Mouse (Mus musculus) testis, adult 2 months (tissue): Measurements from ENCODE around the gene Mogat2.

Experiments
- CTCF ChIP-seq: fragments of 200-500 bp; IDR thresholded peaks from 2 replicates; pipeline ENCODE4 v1.5.1; 2012; ENCODE audit warnings: low read depth, mild to moderate bottlenecking, inconsistent platforms, low read length, moderate library complexity; ENCODE audit not compliant: control insufficient read depth, insufficient read depth, insufficient replicate concordance
- POLR2A ChIP-seq: fragments of 200-500 bp; IDR thresholded peaks from 2 replicates; pipeline ENCODE4 v1.6.1; 2012; ENCODE audit warnings: low read depth, mild to moderate bottlenecking, inconsistent platforms, low read length, moderate library complexity; ENCODE audit not compliant: control insufficient read depth

- TF ChIP-seq POLR2A (no peak), CTCF (no peak)
These were observed 12.0 kb upstream of the Mogat2 start for GRCm38 (mm10) chr7:99250386-99250785.
